Mouse (Mus musculus): ENCODE measurements at regions not wholly inside any gene's neighbourhood (a gene's known extent, or its start where the extent isn't known, plus 50 kb on each side); places are given as distances from the start of the nearest gene placed in this dataset.
"Not testable (repeated sequence)": the region's sequence is repeated elsewhere in the genome, so short reads cannot be mapped to it uniquely, and the experiment has no call there.

DNA sequence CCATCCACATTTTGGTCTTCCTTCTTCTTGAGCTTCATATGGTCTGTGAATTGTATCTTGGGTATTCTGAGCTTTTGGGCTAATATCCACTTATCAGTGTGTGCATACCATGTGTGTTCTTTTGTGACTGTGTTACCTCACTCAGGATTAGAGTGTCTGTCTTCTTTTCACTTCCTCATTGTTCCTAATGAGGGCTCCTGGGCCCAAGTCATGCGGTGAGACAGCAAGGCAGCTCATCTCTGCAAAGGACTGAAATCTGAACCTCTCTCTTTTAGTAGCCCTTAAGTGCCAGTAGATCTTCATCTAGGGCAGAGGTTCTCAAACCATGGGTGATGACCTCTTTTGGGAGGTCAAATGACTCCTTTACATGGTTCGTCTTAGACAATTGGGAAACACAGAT, 364.6 kb downstream of the Edem1 start:
- WGBS: 78% methylated on average over 2 of the region's 2 CpGs

GRCm38 (mm10) chr6:109193603-109194002, 365.2 kb downstream of the Edem1 start:
- no peaks in the 10 kb centered on the region for H3K4me1 ChIP-seq
- no peaks in the 10 kb centered on the region for H3K27me3 ChIP-seq
- no peak overlapping the region for H3K4me2 ChIP-seq
- H3K9me3 ChIP-seq: no peaks in the 10 kb centered on the region
- H3K27ac ChIP-seq: no peak overlapping the region
- 91% methylated on average over 3 of the region's 3 CpGs for WGBS
- no peaks in the 10 kb centered on the region for H3K36me3 ChIP-seq (replicated peaks)
- H3K9ac ChIP-seq: no peak overlapping the region
- H3K4me3 ChIP-seq (replicated peaks): no peak overlapping the region
- ATAC-seq (ENCODE audit: low FRiP score): no peak

More for the DNA sequence above, 364.6 kb downstream of the Edem1 start:
- H3K4me2 ChIP-seq; ATAC-seq (ENCODE audit: low FRiP score); H3K27me3 ChIP-seq; H3K4me1 ChIP-seq; H3K4me3 ChIP-seq (replicated peaks); H3K27ac ChIP-seq; H3K9ac ChIP-seq; H3K9me3 ChIP-seq; H3K36me3 ChIP-seq (replicated peaks): not testable (repeated sequence)

DNA sequence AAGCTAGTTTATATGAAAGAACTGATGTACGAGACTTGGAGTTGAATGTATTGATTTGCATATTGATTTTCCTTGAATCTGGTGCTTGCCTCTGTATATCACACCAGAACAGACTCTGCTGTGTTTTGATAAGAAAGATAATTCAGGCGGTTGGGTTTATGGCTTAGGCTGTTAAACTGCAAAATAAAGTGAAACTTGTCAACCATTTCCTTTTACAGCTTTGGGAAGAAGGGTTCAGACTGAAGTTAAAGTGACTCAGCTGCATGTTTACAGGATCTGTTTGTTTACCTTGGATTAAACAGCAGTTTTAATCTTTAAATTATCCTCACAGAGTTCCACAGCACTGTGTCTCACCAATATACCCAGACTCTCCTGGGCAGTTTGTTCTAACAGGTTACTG, 381.3 kb downstream of the Edem1 start:
- Histone ChIP-seq H3K27me3 (no peaks in the 10 kb centered on the region), H3K9me3 (no peaks in the 10 kb centered on the region), H3K27ac (no peak overlapping the region), H3K4me1 (no peaks in the 10 kb centered on the region), H3K36me3 (replicated peaks) (no peaks in the 10 kb centered on the region), H3K4me2 (no peak overlapping the region), H3K9ac (no peak overlapping the region), H3K4me3 (replicated peaks) (no peak overlapping the region)
- 90% methylated on average over 2 of the region's 2 CpGs for WGBS
- ATAC-seq (ENCODE audit: low FRiP score): no peak

DNA sequence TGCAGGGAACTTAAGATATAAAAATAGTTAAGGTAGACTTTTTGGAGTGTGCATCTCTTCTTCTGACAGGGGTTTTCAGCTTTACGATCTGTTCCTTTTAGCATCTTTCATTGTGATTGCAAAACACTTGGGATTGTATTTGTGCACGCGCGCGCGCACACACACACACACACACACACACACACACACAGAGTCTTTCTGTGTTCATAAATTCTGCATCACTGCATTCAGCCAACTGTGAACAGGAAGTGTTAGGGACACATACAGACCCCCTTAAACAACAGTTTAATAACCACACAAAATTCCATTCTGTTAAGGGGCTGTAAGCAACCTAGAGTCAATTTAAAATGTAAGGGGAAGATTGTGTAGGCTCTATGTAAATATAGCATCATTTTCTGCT, 401.9 kb downstream of the Edem1 start:
- no peaks in the 10 kb centered on the region for H3K4me1 ChIP-seq
- H3K36me3 ChIP-seq (replicated peaks): no peaks in the 10 kb centered on the region
- no peak overlapping the region for H3K4me3 ChIP-seq (replicated peaks)
- H3K4me2 ChIP-seq: no peak overlapping the region
- H3K27ac ChIP-seq: no peak overlapping the region
- no peak for ATAC-seq (ENCODE audit: low FRiP score)
- no peak overlapping the region for H3K9ac ChIP-seq
- no peaks in the 10 kb centered on the region for H3K9me3 ChIP-seq
- no peaks in the 10 kb centered on the region for H3K27me3 ChIP-seq
- WGBS: 82% methylated on average over 6 of the region's 6 CpGs

- no peaks in the 10 kb centered on the region for H3K9me3 ChIP-seq
- H3K36me3 ChIP-seq (replicated peaks): no peaks in the 10 kb centered on the region
- H3K27ac ChIP-seq: no peak overlapping the region
- no peak overlapping the region for H3K4me3 ChIP-seq (replicated peaks)
- no peak overlapping the region for H3K4me2 ChIP-seq
- no peak overlapping the region for H3K9ac ChIP-seq
- 84% methylated on average over 3 of the region's 3 CpGs for WGBS
- no peaks in the 10 kb centered on the region for H3K27me3 ChIP-seq
- no peak for ATAC-seq (ENCODE audit: low FRiP score)
- H3K4me1 ChIP-seq: no peaks in the 10 kb centered on the region
These were observed 405.0 kb downstream of the Edem1 start for GRCm38 (mm10) chr6:109233426-109233825.

- Histone ChIP-seq H3K9ac (no peak overlapping the region), H3K4me2 (no peak overlapping the region), H3K36me3 (replicated peaks) (no peaks in the 10 kb centered on the region), H3K4me1 (no peaks in the 10 kb centered on the region), H3K4me3 (replicated peaks) (no peak overlapping the region), H3K27me3 (no peaks in the 10 kb centered on the region), H3K27ac (no peak overlapping the region), H3K9me3 (no peaks in the 10 kb centered on the region)
- WGBS: 88% methylated on average over 2 of the region's 2 CpGs
- no peak for ATAC-seq (ENCODE audit: low FRiP score)
These were observed 417.2 kb downstream of the Edem1 start for GRCm38 (mm10) chr6:109245666-109246065.

DNA sequence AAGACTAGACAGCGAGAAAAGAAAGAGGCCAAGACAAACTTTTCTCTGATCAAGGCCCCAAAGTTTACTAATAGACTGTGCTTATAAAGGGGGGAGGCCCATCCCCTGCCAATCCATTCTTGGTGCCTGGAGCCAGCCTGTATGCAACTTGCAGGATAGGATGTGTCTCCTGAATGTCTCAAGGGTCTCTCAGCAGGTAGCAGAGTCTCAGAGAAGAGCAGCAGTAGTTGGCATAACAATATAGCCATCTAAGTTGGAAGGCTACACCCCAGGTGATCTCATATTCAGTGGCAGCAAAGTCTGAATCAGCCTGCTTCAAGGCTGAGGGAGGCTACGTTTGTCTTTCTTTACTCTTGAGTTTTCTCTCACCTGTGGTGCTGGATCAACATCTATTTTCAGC, 418.1 kb downstream of the Edem1 start:
- H3K27me3 ChIP-seq; H3K36me3 ChIP-seq (replicated peaks); ATAC-seq (ENCODE audit: low FRiP score); H3K27ac ChIP-seq; H3K4me1 ChIP-seq; H3K9me3 ChIP-seq; H3K4me2 ChIP-seq; H3K4me3 ChIP-seq (replicated peaks); H3K9ac ChIP-seq: not testable (repeated sequence)
- WGBS: 43% methylated on average over 2 of the region's 2 CpGs
